Mouse (Mus musculus): ENCODE measurements around the gene Skap1.

GRCm38 (mm10) chr11:96631521-96631920 lies 167.1 kb downstream of the Skap1 start:
- no peak for TF ChIP-seq EP300 (IDR thresholded peaks at IDR 0.05; ENCODE audit: low read depth)
- TF ChIP-seq CTCF (IDR thresholded peaks at IDR 0.05; ENCODE audit: low read depth) = no peak

All from heart, postnatal 0 days (tissue).